Mouse (Mus musculus) neural tube, embryonic 11.5 days (tissue): ENCODE results near the gene Cfd. TPM values are rescaled to one million over a fixed set of nuclear protein-coding genes. Genes with fewer than 3 reads are reported as not detected.

Experiments
- ATAC-seq: fragments of 200-750 bp; cut with Nextera tagmentation; 2 replicates; pipeline ENCODE4 v1.8.0; 2017; ENCODE audit warnings: moderate number of reproducible peaks, mild to moderate bottlenecking, moderate TSS enrichment, moderate library complexity; ENCODE audit not compliant: insufficient read depth, low FRiP score, low TSS enrichment
- DNase-seq: peaks from one replicate; pipeline ENCODE4 v3.0.0-alpha.2; 2015; ENCODE audit warnings: low spot score
- H3K27ac ChIP-seq: fragments of 300-500 bp; sonication (generic); 2 replicates; pipeline ENCODE4 v1.5.1; 2014; ENCODE audit warnings: low read depth, mild to moderate bottlenecking, low read length
- H3K27me3 ChIP-seq: fragments of 300-500 bp; sonication (generic); 2 replicates; pipeline ENCODE4 v1.6.1; 2014; ENCODE audit warnings: mild to moderate bottlenecking, low read length, mixed read lengths; ENCODE audit not compliant: control insufficient read depth, insufficient read depth
- H3K36me3 ChIP-seq: fragments of 300-500 bp; sonication (generic); 2 replicates; pipeline ENCODE4 v1.6.1; 2014; ENCODE audit warnings: mild to moderate bottlenecking, low read length, moderate library complexity, mixed read lengths; ENCODE audit not compliant: control insufficient read depth, insufficient read depth
- H3K4me1 ChIP-seq: fragments of 300-500 bp; sonication (generic); 2 replicates; pipeline ENCODE4 v1.6.1; 2014; ENCODE audit warnings: low read length, mixed read lengths; ENCODE audit not compliant: control insufficient read depth, insufficient read depth
- H3K4me2 ChIP-seq: fragments of 300-500 bp; sonication (generic); 2 replicates; pipeline ENCODE4 v1.6.1; 2014; ENCODE audit warnings: low read depth, mild to moderate bottlenecking, moderate library complexity
- H3K4me3 ChIP-seq: fragments of 300-500 bp; sonication (generic); 2 replicates; pipeline ENCODE4 v1.5.1; 2014; ENCODE audit warnings: low read depth, low read length
- H3K9ac ChIP-seq: fragments of 300-500 bp; sonication (generic); 2 replicates; pipeline ENCODE4 v1.6.1; 2014; ENCODE audit warnings: mild to moderate bottlenecking, low read length
- H3K9me3 ChIP-seq: fragments of 300-500 bp; sonication (generic); 2 replicates; pipeline ENCODE4 v1.6.1; 2016; ENCODE audit warnings: low read length; ENCODE audit not compliant: control insufficient read depth
- WGBS: fragments of 180-500 bp; shearing (Covaris S2); extraction: QIAGEN DNeasy Blood & Tissue Kit; methylation state at CpG from one replicate; pipeline ENCODE4 v1.1.7; 2014; 5-methylcytosine and 5-hydroxymethylcytosine counted together
- polyA plus RNA-seq: library from polyadenylated mRNA; unstranded; fragments of >200 nt; fragmentation: Nextera tagmentation; extraction: Ambion mirVana; gene quantifications from 2 replicates; pipeline ENCODE4 v1.2.1, GENCODE M21; 2014

Cfd gene
- polyA plus RNA-seq, 1 experiment from 2014 or later: not detected

DNA sequence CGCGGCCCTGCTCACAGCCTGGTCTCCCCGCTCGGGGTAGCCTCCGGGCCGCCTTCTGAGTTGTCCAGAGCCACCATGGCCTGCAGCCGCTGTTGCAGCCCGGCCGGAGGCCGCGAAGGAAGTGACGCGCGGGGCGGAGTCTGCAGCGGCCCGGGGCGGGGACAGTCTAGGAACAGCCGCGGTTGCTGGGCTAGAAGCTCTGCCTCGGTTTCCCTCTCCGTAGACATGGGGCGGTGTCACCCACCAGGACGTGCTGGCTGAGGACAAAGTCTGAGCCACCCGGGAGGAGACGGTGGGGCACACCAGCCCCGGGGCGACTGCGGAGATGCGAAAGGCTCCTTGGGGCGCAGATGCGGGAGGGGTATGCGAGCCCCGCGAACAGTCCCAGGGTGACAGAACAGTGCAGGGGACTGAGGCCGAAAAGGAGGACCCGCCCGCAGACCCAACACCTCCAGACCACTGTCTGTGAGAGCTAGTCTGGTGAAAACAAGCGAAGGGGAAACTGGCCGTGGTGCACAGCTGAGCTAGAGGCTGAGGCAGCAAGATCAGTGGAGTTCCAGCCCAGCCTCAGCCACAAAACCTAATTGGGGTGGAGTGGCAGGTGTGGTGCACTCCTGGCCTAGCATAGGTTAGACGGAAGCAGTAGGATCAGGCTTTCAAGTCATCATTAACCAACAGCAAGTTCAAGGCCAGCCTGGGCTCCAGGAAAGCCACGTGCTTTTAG, 26.3 kb downstream of the Cfd start, which contains the start of gene Kiss1r:
Kiss1r (plus strand) TSS at position 164 of the 724 bp plus-strand sequence.
- WGBS: 2% methylated on average over 42 of the region's 42 CpGs
- ATAC-seq: peak; percentile 79
- Histone ChIP-seq H3K9me3 (no peaks in the 10 kb centered on the region), H3K4me1 (peaks cover 23% of the 10 kb centered on the region), H3K4me2 (peak within 1 kb of the TSS; percentile 73), H3K9ac (peak within 1 kb of the TSS; percentile 92), H3K27ac (peak within 1 kb of the TSS; percentile 34; the same call in 1 of the 2 replicates), H3K4me3 (peak within 1 kb of the TSS; percentile 74), H3K36me3 (peaks cover under 1% of the 10 kb centered on the region; the same call in 1 of the 2 replicates), H3K27me3 (peaks cover 49% of the 10 kb centered on the region)
- DNase-seq: peak; percentile 85

DNA sequence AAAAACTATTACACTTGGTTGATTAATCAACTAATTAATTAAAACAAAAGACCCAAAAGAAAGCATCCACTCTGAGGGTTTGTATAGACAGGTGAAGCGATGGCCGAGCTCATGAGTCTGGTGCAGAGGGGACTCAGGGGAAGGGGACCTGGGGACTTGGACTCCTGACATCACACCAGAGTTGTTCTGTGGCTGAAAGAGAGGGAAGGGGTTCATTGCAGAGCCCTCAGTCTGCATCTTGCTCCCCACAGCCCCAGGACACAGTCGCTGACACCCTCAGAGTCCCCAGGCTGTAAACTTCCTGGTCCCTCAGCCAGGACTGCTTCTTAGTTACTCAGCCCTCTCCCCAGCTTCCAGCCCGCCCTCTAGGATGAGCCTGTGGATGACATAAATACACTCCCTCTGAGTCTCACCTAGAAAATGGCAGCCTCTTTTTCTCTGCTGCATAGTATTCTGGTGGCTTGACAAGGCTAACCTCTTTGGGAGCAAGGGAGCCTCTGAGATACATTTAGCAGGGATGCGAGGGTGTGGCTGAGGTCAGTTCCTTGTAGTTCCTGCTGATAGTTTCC, 27.0 kb downstream of the Cfd start:
- Histone ChIP-seq H3K9me3 (no peaks in the 10 kb centered on the region), H3K27me3 (peaks cover 56% of the 10 kb centered on the region), H3K9ac (peak overlapping the region; percentile 92; the same call in 1 of the 2 replicates), H3K4me1 (peaks cover 23% of the 10 kb centered on the region), H3K4me2 (peak overlapping the region; percentile 73), H3K36me3 (no peaks in the 10 kb centered on the region), H3K4me3 (peak overlapping the region; percentile 74; the same call in 1 of the 2 replicates), H3K27ac (no peak overlapping the region)
- WGBS: 61% methylated on average over 5 of the region's 5 CpGs
- no peak for ATAC-seq
- peak; percentile 8 for DNase-seq

DNA sequence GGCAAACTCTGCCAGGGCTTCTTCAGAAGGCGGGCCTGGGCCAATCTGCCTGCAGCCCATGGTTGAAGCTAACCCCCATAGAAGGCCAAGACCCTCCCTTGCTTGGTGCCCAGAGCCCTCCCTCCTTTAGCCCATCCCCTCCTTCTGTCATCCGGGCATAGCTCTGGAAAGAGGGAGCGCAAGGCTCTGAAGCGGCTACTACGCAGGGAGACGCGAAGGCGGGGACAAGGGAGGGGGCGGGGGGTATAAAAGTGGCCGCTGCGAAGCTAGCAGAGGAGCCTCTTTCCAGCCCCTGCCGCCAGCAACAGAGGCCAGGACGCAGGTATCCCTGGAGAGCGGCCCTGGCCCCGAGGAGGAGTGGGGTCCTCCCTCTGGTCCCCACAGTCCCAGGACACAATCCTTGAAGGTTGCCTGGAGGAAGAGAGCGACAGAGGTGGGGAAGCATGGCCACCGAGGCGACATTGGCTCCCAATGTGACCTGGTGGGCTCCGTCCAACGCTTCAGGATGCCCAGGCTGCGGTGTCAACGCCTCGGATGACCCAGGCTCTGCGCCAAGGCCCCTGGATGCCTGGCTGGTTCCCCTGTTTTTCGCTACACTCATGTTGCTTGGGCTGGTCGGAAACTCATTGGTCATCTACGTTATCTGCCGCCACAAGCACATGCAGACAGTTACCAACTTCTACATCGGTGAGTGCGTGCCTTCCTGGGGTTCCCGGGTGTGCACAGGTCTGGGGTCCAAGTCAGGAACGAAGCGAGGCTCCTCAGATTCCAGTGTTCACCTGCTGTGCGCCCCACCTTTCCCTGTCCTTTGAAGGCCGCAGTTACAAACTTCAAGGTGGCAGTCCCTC, 27.8 kb downstream of the Cfd start:
- WGBS: 4% methylated on average over 35 of the region's 35 CpGs
- Histone ChIP-seq H3K4me1 (peaks cover 23% of the 10 kb centered on the region), H3K4me3 (no peak overlapping the region), H3K36me3 (no peaks in the 10 kb centered on the region), H3K9me3 (no peaks in the 10 kb centered on the region), H3K27me3 (peaks cover 64% of the 10 kb centered on the region), H3K4me2 (0 out of 2 replicates have a peak overlapping the region, but pooled peaks have one; percentile 10), H3K9ac (no peak overlapping the region), H3K27ac (no peak overlapping the region)
- ATAC-seq (no peak), DNase-seq (peak; percentile 11)

DNA sequence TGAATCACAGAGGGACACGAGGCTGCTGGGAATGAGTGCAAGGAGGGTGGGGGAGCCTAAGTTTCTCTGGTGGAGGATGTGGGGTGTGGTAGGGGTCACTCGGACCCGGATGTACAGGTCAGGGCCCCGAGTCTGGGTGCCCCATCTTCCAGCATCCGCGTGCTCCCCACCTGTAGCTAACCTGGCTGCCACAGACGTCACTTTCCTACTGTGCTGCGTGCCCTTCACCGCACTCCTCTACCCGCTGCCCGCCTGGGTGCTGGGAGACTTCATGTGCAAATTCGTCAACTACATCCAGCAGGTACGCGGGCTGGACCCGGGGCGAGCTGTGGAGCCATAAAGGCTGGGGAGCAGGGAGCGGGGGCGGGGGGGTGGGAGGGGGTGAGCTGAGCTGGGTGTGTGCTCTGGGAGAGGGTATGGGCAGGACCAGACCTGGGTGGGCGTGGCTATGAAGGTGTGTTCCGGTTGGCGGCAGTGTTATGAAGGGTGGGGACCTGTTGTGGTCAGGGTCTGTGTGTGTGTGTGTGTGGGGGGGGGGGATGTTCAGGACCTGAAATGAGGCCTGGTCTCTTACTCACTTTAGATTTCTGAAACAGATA, 28.7 kb downstream of the Cfd start:
- 2% methylated on average over 21 of the region's 21 CpGs for WGBS
- Histone ChIP-seq H3K4me2 (no peak overlapping the region), H3K9ac (no peak overlapping the region)

DNA sequence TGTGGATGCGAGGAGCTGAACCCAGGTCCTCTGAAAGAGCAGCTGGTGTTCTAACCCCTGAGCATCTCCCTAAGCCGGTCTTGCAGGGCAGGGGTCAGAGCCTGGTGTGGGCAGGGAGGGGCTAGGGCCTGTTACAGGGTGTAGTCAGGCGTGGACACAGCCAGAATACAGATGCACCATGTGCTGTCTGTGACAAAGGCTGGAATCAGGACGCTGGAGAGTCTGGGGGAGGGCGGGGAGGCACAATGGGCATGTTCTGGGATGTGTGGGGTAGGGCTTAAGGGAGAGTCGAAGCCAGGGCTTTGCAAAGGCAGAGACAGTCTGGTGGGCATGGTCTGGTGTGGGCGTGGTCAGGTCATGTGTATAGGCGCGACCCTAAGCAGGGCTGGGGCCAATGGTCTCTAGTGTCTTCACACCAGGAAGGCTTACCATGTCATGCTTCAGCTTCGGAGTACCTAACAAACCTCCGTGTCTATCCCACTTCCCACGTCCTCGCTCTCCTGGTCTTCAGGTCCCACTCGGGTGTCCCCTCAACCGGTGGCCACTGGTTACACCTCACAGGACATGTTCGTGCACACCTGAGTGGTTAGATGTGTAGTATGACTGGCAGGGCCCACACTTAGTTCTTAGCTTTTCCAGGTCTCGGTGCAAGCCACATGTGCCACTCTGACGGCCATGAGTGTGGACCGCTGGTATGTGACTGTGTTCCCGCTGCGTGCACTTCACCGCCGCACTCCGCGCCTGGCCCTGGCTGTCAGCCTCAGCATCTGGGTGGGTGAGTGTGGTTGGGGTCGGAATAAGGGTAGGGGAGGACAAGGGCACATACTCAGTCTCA, 29.6 kb downstream of the Cfd start:
- no peak overlapping the region for H3K27ac ChIP-seq

More for the DNA sequence above, 28.7 kb downstream of the Cfd start:
- peak overlapping the region; percentile 10; the same call in 1 of the 2 replicates for H3K4me3 ChIP-seq
- H3K27me3 ChIP-seq: peaks cover 66% of the 10 kb centered on the region
- H3K27ac ChIP-seq: no peak overlapping the region
- DNase-seq (no peak), ATAC-seq (no peak)
- no peaks in the 10 kb centered on the region for H3K9me3 ChIP-seq
- H3K4me1 ChIP-seq: peaks cover 23% of the 10 kb centered on the region
- H3K36me3 ChIP-seq: no peaks in the 10 kb centered on the region

DNA sequence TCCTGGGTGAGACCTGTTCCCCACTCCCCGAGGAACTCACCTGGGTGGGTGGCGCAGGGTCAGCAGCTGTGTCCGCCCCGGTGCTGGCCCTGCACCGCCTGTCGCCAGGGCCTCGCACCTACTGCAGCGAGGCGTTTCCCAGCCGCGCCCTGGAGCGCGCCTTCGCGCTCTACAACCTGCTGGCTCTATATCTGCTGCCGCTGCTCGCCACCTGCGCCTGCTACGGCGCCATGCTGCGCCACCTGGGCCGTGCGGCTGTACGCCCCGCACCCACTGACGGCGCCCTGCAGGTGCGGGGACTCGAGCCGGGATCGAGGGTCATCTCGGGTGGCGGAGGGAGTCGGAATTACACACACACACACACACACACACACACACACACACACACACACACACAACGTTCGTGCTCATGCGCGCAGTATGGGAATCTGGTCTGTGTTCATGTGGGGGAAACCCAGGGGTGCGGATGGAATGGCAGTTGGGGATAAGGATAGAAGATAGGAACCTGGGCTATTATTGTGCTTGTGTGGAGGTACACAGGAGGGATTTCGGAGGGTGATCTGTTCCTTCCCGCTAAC, 30.4 kb downstream of the Cfd start, which contains the start of gene R3hdm4:
R3hdm4 (minus strand) TSS at position 251 of the 578 bp plus-strand sequence.
- WGBS: 4% methylated on average over 41 of the region's 41 CpGs
- Histone ChIP-seq H3K9me3 (no peaks in the 10 kb centered on the region), H3K36me3 (no peaks in the 10 kb centered on the region), H3K4me3 (peak within 1 kb of the TSS; percentile 22), H3K27ac (no peak within 1 kb of the TSS), H3K27me3 (peaks cover 66% of the 10 kb centered on the region), H3K9ac (peak within 1 kb of the TSS; percentile 10; the same call in 1 of the 2 replicates), H3K4me1 (peaks cover 21% of the 10 kb centered on the region), H3K4me2 (peak within 1 kb of the TSS; percentile 34)
- DNase-seq: no peak
- ATAC-seq: no peak

More for the DNA sequence above, 29.6 kb downstream of the Cfd start:
- H3K9me3 ChIP-seq: no peaks in the 10 kb centered on the region
- peak overlapping the region; percentile 10; the same call in 1 of the 2 replicates for H3K9ac ChIP-seq
- no peak overlapping the region for H3K4me2 ChIP-seq
- H3K4me3 ChIP-seq: peak overlapping the region; percentile 10
- WGBS: 14% methylated on average over 26 of the region's 26 CpGs
- H3K27me3 ChIP-seq: peaks cover 66% of the 10 kb centered on the region
- peaks cover 23% of the 10 kb centered on the region for H3K4me1 ChIP-seq
- H3K36me3 ChIP-seq: no peaks in the 10 kb centered on the region
- ATAC-seq: no peak
- peak; percentile 19 for DNase-seq

DNA sequence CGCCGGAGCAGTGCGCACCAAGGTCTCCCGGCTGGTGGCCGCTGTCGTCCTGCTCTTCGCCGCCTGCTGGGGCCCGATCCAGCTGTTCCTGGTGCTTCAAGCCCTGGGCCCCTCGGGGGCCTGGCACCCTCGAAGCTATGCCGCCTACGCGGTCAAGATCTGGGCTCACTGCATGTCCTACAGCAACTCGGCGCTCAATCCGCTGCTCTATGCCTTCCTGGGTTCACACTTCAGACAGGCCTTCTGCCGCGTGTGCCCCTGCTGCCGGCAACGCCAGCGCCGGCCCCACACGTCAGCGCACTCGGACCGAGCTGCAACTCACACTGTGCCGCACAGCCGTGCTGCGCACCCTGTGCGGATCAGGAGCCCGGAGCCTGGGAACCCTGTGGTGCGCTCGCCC, 30.9 kb downstream of the Cfd start:
- ATAC-seq (no peak), DNase-seq (peak; percentile 44)
- H3K36me3 ChIP-seq: no peaks in the 10 kb centered on the region
- H3K9me3 ChIP-seq: no peaks in the 10 kb centered on the region
- H3K4me3 ChIP-seq: peak overlapping the region; percentile 22; the same call in 1 of the 2 replicates
- H3K4me2 ChIP-seq: peak overlapping the region; percentile 34
- under 1% methylated on average over 34 of the region's 34 CpGs for WGBS
- H3K27ac ChIP-seq: no peak overlapping the region
- peaks cover 23% of the 10 kb centered on the region for H3K4me1 ChIP-seq
- no peak overlapping the region for H3K9ac ChIP-seq
- peaks cover 66% of the 10 kb centered on the region for H3K27me3 ChIP-seq
